10 mouse cellular contexts compared by ENCODE assay signal in the genomic region with DNA sequence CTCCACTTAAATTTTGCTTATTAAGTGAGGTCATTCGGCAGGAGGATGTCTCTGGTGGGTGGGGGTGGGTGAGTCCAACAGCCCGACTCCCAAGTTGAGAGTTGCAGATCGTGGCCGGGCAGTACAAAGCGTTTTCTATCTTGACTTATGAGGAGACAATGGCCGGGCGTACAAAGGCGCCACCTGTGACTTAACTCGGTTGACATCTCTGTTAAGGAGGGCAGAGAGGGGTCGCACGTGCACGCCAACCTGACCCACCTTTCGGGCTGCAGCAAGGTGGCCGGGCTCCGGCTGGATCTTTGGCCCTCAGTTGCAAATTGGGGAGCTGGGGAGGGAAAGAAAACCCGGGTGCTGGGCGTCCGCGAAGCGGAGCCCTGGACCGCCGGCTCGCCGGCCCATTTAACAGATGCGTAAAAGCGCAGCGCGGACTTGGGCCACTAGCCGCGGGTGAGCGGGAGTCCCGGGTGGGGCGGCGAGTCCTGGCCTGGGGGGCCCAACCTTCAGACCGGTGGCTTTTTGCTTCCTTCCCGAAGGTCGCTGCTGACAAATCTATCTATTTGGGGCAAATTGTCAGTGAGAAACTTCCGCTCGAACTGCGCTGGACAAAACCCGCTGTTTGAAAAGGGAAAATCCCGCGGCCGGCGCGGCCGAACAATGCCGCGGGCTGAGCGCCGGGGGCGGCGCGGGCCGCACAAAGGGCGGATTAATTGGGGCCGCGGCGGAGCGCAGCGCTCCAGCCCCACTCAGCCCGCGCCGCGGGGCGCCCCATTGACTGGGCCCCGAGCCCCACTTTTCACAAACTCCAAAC. TPM values are rescaled to one million over a fixed set of nuclear protein-coding genes. Genes with fewer than 3 reads are reported as not detected.
A peak's percentile ranks its signal among the peaks of the same experiment; 100 is the strongest.
DNase-seq lines count a peak whose midpoint lies in the region; ATAC-seq and TF ChIP-seq lines count a peak whose summit lies in the region.
"Had no signal": no experiment of that assay in that cellular context is flagged by ENCODE, and none has a peak within 500 bp of the region (broad histone marks: within the 10 kb centered on the region; RNA-seq: fewer than 3 reads in every experiment).

No protein-coding gene starts in this region.

- peak overlapping the region; percentile 45 for H3K4me2 ChIP-seq in lung, embryonic 14.5 days
- H3K4me2 ChIP-seq in embryonic facial prominence, embryonic 13.5 days: peak overlapping the region; percentile 54
- H3K4me2 ChIP-seq in limb, embryonic 12.5 days: peak overlapping the region; percentile 52

- WGBS in lung, embryonic 14.5 days: under 1% methylated on average over 67 of the region's 67 CpGs
- WGBS in embryonic facial prominence, embryonic 13.5 days: under 1% methylated on average over 67 of the region's 67 CpGs
- 1% methylated on average over 67 of the region's 67 CpGs for WGBS in limb, embryonic 12.5 days

- H3K9ac ChIP-seq in lung, embryonic 14.5 days: no peak overlapping the region; the same call in 1 of the 2 replicates
- H3K9ac ChIP-seq in embryonic facial prominence, embryonic 13.5 days: peak overlapping the region; percentile 27; the same call in 1 of the 2 replicates
- H3K9ac ChIP-seq in limb, embryonic 12.5 days (replicated peaks): no peak overlapping the region

- ATAC-seq in lung, embryonic 14.5 days (ENCODE audit: insufficient read depth): no peak
- ATAC-seq in embryonic facial prominence, embryonic 13.5 days (ENCODE audit: insufficient number of reproducible peaks, insufficient read depth, low FRiP score, low TSS enrichment, low read depth): no peak
- no peak for ATAC-seq in limb, embryonic 12.5 days (ENCODE audit: insufficient number of reproducible peaks, insufficient read depth, low FRiP score, low TSS enrichment, low read depth)
- ATAC-seq in erythroid progenitor cell, adult 5-6 weeks (replicated peaks; ENCODE audit: low FRiP score, poor library complexity, severe bottlenecking): no peak

- DNase-seq in lung, embryonic 14.5 days: no peak
- DNase-seq in lung, postnatal 25 days (ENCODE audit: low spot score): no peak
- DNase-seq in retina, embryonic 14.5 days (ENCODE audit: low spot score): peak; percentile 88
- no peak for DNase-seq in ovary, postnatal 10 days (ENCODE audit: low spot score)
- DNase-seq in MN1 (ENCODE audit: low spot score): no peak

- H3K4me1 ChIP-seq in lung, embryonic 14.5 days (ENCODE audit: insufficient read depth): no peaks in the 10 kb centered on the region
- H3K4me1 ChIP-seq in embryonic facial prominence, embryonic 13.5 days: peaks cover 9% of the 10 kb centered on the region
- H3K4me1 ChIP-seq in limb, embryonic 12.5 days (replicated peaks): peaks cover 11% of the 10 kb centered on the region

- peaks cover 96% of the 10 kb centered on the region for H3K27me3 ChIP-seq in lung, embryonic 14.5 days (ENCODE audit: insufficient read depth, low read length)
- H3K27me3 ChIP-seq in embryonic facial prominence, embryonic 13.5 days: peaks cover 99% of the 10 kb centered on the region
- H3K27me3 ChIP-seq in limb, embryonic 12.5 days: peaks cover 99% of the 10 kb centered on the region

- no peak for TF ChIP-seq CTCF in lung, embryonic 14.5 days (IDR thresholded peaks at IDR 0.05; ENCODE audit: low read depth)

- no peaks in the 10 kb centered on the region for H3K9me3 ChIP-seq in lung, embryonic 14.5 days (ENCODE audit: low read depth, low read length)
- no peaks in the 10 kb centered on the region for H3K9me3 ChIP-seq in embryonic facial prominence, embryonic 13.5 days
- peaks cover 2% of the 10 kb centered on the region; the same call in 1 of the 2 replicates for H3K9me3 ChIP-seq in limb, embryonic 12.5 days

- no peaks in the 10 kb centered on the region for H3K36me3 ChIP-seq in lung, embryonic 14.5 days (ENCODE audit: insufficient read depth)
- no peaks in the 10 kb centered on the region for H3K36me3 ChIP-seq in embryonic facial prominence, embryonic 13.5 days
- no peaks in the 10 kb centered on the region for H3K36me3 ChIP-seq in limb, embryonic 12.5 days

- H3K27ac ChIP-seq in lung, embryonic 14.5 days (ENCODE audit: low read depth): no peak overlapping the region
- no peak overlapping the region for H3K27ac ChIP-seq in embryonic facial prominence, embryonic 13.5 days
- no peak overlapping the region for H3K27ac ChIP-seq in limb, embryonic 12.5 days

- H3K4me3 ChIP-seq in lung, embryonic 14.5 days (ENCODE audit: low read depth, low read length): peak overlapping the region; percentile 28
- H3K4me3 ChIP-seq in embryonic facial prominence, embryonic 13.5 days: peak overlapping the region; percentile 30
- peak overlapping the region; percentile 31 for H3K4me3 ChIP-seq in limb, embryonic 12.5 days (replicated peaks)

RNA-seq across cellular contexts. Expression of a gene that starts 7.8 kb away (rescaled TPM):
- 10.7 and 11.9 TPM in 2 replicates for polyA plus RNA-seq in lung, embryonic 14.5 days (2014; fragmentation: Nextera tagmentation; extraction: Ambion mirVana)
- 10.8 and 12.5 TPM in 2 replicates for polyA plus RNA-seq in embryonic facial prominence, embryonic 13.5 days (2015; fragmentation: Nextera tagmentation; extraction: Ambion mirVana)
- polyA plus RNA-seq in limb, embryonic 12.5 days (2016; fragmentation: Nextera tagmentation; extraction: Ambion mirVana): 9.0 and 9.1 TPM in 2 replicates
- total RNA-seq in erythroid progenitor cell, adult 5-6 weeks (2015; ENCODE audit: low replicate concordance): 7.9 and 15.5 TPM in 2 replicates
- total RNA-seq in erythroid progenitor cell, adult 5-6 weeks (2017; ENCODE audit: low replicate concordance): 18.5 and 22.8 TPM in 2 replicates

RNA-seq across cellular contexts. Expression of a gene that starts 8.0 kb away (rescaled TPM):
- polyA plus RNA-seq in lung, embryonic 14.5 days (2014; fragmentation: Nextera tagmentation; extraction: Ambion mirVana): not detected in 2 replicates
- 1.3 and 2.3 TPM in 2 replicates for polyA plus RNA-seq in embryonic facial prominence, embryonic 13.5 days (2015; fragmentation: Nextera tagmentation; extraction: Ambion mirVana)
- polyA plus RNA-seq in limb, embryonic 12.5 days (2016; fragmentation: Nextera tagmentation; extraction: Ambion mirVana): not detected in 2 replicates
- not detected in 2 replicates for total RNA-seq in erythroid progenitor cell, adult 5-6 weeks (2015; ENCODE audit: low replicate concordance)
- not detected in 2 replicates for total RNA-seq in erythroid progenitor cell, adult 5-6 weeks (2017; ENCODE audit: low replicate concordance)
- total RNA-seq: neutrophil, adult 5-6 weeks had no signal
- polyA plus RNA-seq: gonadal fat pad, adult 2 months had no signal
